Mouse (Mus musculus): ENCODE data around the gene Helq. TPM values are rescaled to one million over a fixed set of nuclear protein-coding genes. Genes with fewer than 3 reads are reported as not detected.

Helq gene
- total and polyA plus RNA-seq, 3 experiments: 22.7 to 32.2 TPM; not detected in 1

- no peak for DNase-seq (ENCODE audit: low read depth, low spot score)
- no peak overlapping the region for H3K4me3 ChIP-seq (ENCODE audit: control insufficient read depth in 1 of 2, insufficient read depth in 1 of 2, low read depth in 2 of 2, low read length in 2 of 2)
These were observed 28.1 kb upstream of the Helq start for GRCm38 (mm10) chr5:100826531-100826930.

DNA sequence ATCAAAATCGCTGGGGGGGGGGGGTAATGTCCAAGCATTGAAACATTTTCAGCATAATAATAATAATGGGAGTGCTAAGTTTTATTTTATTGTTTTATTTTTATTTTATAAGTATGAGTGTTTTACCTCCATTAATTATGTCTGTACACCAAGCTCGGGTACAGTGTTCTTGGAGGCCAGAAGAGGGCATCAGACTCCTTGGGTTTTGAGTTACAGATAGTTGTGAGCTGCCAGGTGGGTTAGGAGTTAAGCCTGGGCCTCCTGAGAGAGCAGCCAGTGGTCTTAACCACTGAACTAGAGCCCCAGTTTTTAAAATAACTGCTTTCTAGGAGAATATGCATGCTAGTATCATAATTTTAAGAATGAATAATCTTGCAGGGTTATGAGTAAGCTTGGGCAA lies 27.6 kb upstream of the Helq start:
- H3K79me2 ChIP-seq (ENCODE audit: control insufficient read depth, insufficient read depth, low read length, poor library complexity): no peaks in the 10 kb centered on the region
- H3K4me1 ChIP-seq (ENCODE audit: control insufficient read depth in 1 of 2, insufficient read depth in 2 of 2, low read length in 2 of 2): no peaks in the 10 kb centered on the region; a peak in 1 of 4 replicates
- no peak overlapping the region for H3K27ac ChIP-seq (ENCODE audit: control insufficient read depth, low read depth, low read length)
- H3K4me3 ChIP-seq (ENCODE audit: control insufficient read depth in 1 of 2, insufficient read depth in 1 of 2, low read depth in 2 of 2, low read length in 2 of 2): no peak overlapping the region
- TF ChIP-seq RAD21 (IDR thresholded peaks at IDR 0.05; ENCODE audit: low read depth, low read length): peak; percentile 65
- TF ChIP-seq ZC3H11A (IDR thresholded peaks at IDR 0.05; ENCODE audit: low read depth, low read length): peak; percentile 66
- TF ChIP-seq SMC3 (IDR thresholded peaks at IDR 0.05; ENCODE audit: low read depth, low read length): peak; percentile 72
- TF ChIP-seq JUND (IDR thresholded peaks at IDR 0.05; ENCODE audit: low read depth, low read length): no peak
- peak; percentile 42 to 64 (median 49) for TF ChIP-seq CTCF (IDR thresholded peaks at IDR 0.05 in 2 of 3, conservative IDR thresholded peaks at IDR 0.05 in 1 of 3; ENCODE audit: control insufficient read depth in 1 of 3, insufficient read depth in 1 of 3, low read depth in 2 of 3, low read length in 3 of 3, poor library complexity in 1 of 3, severe bottlenecking in 1 of 3)
- H3K9me3 ChIP-seq (replicated peaks; ENCODE audit: insufficient read depth, low read length): no peaks in the 10 kb centered on the region
- peak; percentile 65 for DNase-seq (ENCODE audit: low read depth, low spot score)
- H3K36me3 ChIP-seq (ENCODE audit: control insufficient read depth in 1 of 2, insufficient read depth in 2 of 2, low read length in 2 of 2): peaks cover 0 to 4% of the 10 kb centered on the region in 2 experiments; a peak in 2 of 4 replicates
- H3K27me3 ChIP-seq (ENCODE audit: control insufficient read depth in 1 of 2, insufficient read depth in 2 of 2, low read length in 2 of 2): peaks cover 0 to 6% of the 10 kb centered on the region in 2 experiments
- no peak overlapping the region for H3K9ac ChIP-seq (ENCODE audit: control insufficient read depth, low read depth, low read length, poor library complexity, severe bottlenecking)

More at GRCm38 (mm10) chr5:100826531-100826930, 28.1 kb upstream of the Helq start:
- no peaks in the 10 kb centered on the region; a peak in 1 of 4 replicates for H3K36me3 ChIP-seq (ENCODE audit: control insufficient read depth in 1 of 2, insufficient read depth in 2 of 2, low read length in 2 of 2)
- no peak overlapping the region for H3K9ac ChIP-seq (ENCODE audit: control insufficient read depth, low read depth, low read length, poor library complexity, severe bottlenecking)
- no peaks in the 10 kb centered on the region for H3K9me3 ChIP-seq (replicated peaks; ENCODE audit: insufficient read depth, low read length)
- H3K79me2 ChIP-seq (ENCODE audit: control insufficient read depth, insufficient read depth, low read length, poor library complexity): no peaks in the 10 kb centered on the region
- TF ChIP-seq TBP (IDR thresholded peaks at IDR 0.05; ENCODE audit: low read depth, low read length) (no peak), RAD21 (IDR thresholded peaks at IDR 0.05; ENCODE audit: low read depth, low read length) (no peak), BHLHE40 (IDR thresholded peaks at IDR 0.05; ENCODE audit: borderline replicate concordance, low read depth, low read length) (no peak), NRF1 (IDR thresholded peaks at IDR 0.05; ENCODE audit: insufficient read depth, low read depth, low read length, poor library complexity, severe bottlenecking) (no peak), SIN3A (IDR thresholded peaks at IDR 0.05; ENCODE audit: low read length) (no peak), NELFE (IDR thresholded peaks at IDR 0.05; ENCODE audit: low read depth, low read length) (no peak), ZKSCAN1 (IDR thresholded peaks at IDR 0.05; ENCODE audit: low read depth, low read length) (no peak), ELF1 (IDR thresholded peaks at IDR 0.05; ENCODE audit: low read depth, low read length) (no peak), SMC3 (IDR thresholded peaks at IDR 0.05; ENCODE audit: low read depth, low read length) (no peak), MEF2A (IDR thresholded peaks at IDR 0.05; ENCODE audit: extremely low read depth, insufficient replicate concordance, low read depth, low read length, poor library complexity, severe bottlenecking) (no peak), EP300 (IDR thresholded peaks at IDR 0.05; ENCODE audit: low read depth in 1 of 2, low read length in 2 of 2) (no peak), CHD2 (IDR thresholded peaks at IDR 0.05; ENCODE audit: low read length) (no peak), CHD1 (IDR thresholded peaks at IDR 0.05; ENCODE audit: low read depth, low read length) (no peak), RCOR1 (IDR thresholded peaks at IDR 0.05; ENCODE audit: low read depth, low read length) (no peak), ETS1 (IDR thresholded peaks at IDR 0.05; ENCODE audit: low read depth, low read length) (no peak), UBTF (IDR thresholded peaks at IDR 0.05; ENCODE audit: borderline replicate concordance, insufficient read depth, low read depth, low read length) (no peak), E2F4 (IDR thresholded peaks at IDR 0.05; ENCODE audit: borderline replicate concordance, low read depth, low read length) (no peak), KAT2A (conservative IDR thresholded peaks at IDR 0.05; ENCODE audit: low read depth, low read length) (no peak), MAZ (IDR thresholded peaks at IDR 0.05; ENCODE audit: low read depth, low read length) (no peak), GABPA (IDR thresholded peaks at IDR 0.05; ENCODE audit: low read depth, low read length) (no peak)
- peaks cover 0 to 6% of the 10 kb centered on the region in 2 experiments for H3K27me3 ChIP-seq (ENCODE audit: control insufficient read depth in 1 of 2, insufficient read depth in 2 of 2, low read length in 2 of 2)
- H3K27ac ChIP-seq (ENCODE audit: control insufficient read depth, low read depth, low read length): no peak overlapping the region
- H3K4me1 ChIP-seq (ENCODE audit: control insufficient read depth in 1 of 2, insufficient read depth in 2 of 2, low read length in 2 of 2): no peaks in the 10 kb centered on the region; a peak in 1 of 4 replicates
